Mouse (Mus musculus): ENCODE results near the gene Ablim2.

Gene Ablim2

DNA sequence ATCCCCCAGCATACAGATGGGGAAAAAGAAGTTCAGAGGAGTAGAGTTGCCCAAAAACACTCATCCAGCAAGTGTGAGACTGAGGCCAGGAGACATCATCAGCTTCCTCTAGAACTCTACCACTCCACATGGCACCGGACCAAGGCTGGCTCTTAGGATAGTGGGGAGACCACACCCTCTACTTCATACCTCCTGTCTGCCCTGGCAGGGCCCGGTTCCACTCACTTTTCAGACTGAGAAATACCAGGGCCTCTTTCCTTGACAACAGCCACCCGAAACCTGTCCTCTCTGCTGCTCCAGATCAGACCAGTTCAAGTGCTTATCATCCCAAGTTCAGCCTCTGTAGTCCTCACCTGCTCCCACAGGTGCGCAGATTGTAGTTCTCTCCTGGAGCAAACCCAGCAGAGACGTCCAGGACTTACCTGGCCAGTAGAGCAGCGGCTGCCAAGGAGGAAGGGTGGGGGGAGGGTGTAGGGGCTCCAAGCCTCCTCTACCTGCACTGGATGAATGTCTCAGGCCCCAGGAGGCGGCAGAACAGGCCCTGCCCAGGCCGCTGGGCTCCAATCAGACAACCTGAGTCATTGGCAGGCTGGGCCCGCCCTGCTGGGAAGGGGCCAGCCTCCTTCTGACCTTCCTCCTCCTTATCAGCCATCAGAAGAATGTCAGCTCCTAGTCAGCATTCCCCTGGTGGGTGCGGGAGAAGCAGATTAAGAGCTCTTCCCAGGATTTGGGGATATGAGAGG lies 18.0 kb upstream of the Ablim2 start, which contains the start of gene Sh3tc1:
Sh3tc1 (minus strand) TSS at position 452 of the 743 bp plus-strand sequence.
- no peak for DNase-seq (ENCODE audit: low spot score)

DNA sequence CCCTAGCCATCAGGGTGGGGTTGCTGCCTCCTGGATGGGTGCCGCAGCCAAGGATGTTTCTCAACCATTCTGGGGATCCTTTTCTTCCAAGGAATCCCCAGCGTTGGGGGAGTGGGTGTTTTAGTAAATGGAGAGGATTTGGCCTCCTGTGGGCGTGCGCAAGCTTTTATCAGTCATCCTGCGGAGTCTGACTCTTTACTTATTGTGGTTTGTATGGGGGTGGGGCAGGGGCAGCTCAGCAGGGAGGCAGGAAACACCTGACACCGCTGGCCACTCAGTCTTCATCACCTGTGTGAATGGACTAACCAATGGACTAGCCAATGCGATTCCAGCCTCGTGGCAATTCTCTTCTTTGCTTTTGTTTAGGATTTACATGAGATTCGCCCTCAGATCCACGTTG lies 17.0 kb upstream of the Ablim2 start:
- no peak for DNase-seq (ENCODE audit: low spot score)

DNA sequence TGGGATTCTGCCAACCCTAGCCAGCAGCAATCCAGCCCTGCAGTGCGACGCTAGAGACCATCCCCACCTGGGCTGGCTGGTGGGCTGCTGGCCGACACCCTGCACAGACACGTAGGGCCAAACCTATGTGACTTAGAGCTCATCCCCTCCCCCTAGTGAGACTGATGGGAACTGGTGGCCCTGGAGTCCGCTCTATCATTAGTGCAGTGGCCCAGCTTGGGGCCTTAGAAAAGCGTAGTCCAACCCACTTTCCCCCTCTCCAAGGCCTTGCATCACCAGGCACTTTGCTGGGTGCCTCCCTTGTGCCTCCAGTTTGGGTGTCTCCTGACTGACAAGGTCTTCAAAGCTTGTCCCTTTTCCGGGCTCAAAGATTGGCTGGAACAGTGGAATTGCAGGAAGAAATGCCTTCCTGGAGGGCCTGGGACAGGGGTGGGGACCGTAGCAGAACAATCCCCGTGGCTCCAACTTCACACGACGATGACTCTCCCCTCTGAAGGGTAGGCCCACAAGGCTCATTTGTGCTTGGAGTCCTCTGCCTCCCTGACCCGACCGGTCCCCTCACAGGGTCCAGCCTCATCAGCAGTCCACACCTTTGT lies 16.4 kb upstream of the Ablim2 start:
- DNase-seq (ENCODE audit: low spot score), result no peak

DNA sequence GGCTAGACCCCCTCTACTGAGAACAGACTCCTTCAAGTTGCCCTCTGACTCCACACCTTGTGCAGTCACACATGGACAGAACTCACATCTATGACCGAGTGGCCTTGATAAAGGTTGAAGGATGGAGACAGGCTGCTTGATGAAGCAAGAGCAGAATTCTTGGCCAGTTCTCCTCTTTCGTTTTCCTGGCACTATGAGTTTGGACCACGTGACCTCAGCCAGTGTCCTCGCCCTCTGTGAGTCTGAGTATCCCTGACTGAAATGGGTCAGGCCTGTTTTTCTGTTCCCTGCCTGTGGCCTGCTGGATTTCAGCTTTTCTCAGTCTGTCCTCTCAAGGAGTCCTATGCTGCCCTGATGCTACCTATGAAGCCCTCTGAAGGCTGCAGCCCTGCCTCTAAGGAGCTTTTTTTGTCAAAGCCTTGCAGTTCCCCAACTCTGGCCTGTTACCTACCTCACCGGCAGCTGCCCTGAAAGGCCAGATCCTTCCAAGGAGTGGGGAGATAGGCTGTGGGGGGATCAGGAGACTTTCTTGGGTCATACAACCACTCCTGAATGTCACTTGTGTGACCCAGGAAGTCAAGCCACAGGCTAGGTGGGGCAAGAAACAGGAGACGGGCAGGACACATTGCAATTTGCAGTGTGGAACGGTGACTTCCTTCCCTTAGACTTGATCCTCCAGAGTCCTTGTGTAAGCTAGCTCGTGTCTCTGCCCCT lies 14.3 kb upstream of the Ablim2 start:
- DNase-seq (ENCODE audit: low spot score), result no peak

DNA sequence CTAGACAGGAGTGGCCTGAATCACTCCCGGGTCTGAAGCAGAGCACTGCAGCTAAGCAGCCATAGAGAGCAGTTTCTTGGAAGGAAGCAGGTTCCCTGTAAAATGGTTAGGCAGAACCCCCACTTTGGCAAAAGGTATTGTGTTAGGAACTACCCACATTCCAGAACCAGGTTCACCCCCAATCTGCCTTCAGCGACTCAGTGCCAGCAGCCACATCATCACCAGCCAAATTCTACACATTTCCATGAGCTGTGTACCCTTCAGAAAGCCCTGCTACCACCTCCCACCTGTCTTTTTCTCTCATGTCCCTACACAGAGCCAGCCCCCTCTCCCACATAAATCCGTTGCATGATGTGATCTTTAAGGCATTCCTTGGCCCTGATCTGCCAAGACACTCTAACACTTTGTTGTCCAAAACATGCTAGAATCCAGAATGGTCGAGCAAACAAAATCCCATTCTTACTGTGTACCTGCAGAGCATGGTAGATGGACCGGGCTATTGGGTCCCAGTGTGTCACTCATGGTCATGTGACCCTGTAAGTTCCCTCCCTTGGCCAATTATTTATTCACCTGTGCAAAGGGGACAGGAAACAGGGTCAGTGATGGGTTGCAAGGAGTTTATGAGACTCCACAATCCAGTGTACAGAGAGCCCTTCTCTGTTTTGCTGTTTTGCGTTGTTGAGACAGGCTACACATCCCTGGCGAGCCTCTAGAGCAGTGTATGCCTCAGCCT lies 13.5 kb upstream of the Ablim2 start:
- no peak for DNase-seq (ENCODE audit: low spot score)

DNA sequence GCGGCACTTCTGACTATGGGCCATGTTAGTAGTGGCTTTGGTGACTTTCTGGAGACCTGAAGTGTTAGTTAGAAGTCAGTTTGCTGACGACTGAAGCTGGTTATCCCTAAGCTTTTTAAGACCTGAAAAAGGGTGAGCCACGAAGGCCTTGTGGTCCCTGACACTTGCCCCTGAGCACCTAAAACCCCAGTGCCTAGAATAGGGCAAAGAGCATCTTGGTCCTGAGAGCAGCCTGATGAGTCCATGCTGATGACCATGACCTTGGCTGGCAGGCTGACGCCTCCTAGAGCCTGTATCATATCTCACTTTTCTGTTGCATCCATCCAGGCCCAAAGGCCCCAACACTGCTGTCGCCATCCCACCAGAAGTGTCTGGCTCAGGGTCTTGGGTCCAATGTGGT lies 12.3 kb upstream of the Ablim2 start:
- DNase-seq (ENCODE audit: low spot score), result no peak

DNA sequence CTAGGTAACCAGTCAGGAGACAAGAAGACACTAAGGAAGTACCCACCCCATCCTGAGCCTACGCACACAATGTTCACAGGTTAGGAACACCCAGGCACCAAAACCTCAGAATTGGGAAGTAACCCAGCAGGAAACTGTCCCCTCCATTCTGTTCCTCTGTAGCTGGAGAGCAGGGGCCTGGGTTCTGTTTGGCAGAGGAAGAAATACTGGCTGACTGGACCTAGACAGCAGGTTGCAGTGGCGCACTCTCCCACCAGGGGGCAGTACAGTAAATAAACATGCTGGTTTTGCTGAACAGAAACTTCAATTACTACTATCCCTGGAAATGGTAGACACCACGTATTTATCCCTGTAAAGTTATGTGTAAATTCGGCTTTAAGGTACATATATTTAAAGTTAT lies 10.8 kb upstream of the Ablim2 start:
- peak; percentile 89 for DNase-seq (ENCODE audit: low spot score)

DNA sequence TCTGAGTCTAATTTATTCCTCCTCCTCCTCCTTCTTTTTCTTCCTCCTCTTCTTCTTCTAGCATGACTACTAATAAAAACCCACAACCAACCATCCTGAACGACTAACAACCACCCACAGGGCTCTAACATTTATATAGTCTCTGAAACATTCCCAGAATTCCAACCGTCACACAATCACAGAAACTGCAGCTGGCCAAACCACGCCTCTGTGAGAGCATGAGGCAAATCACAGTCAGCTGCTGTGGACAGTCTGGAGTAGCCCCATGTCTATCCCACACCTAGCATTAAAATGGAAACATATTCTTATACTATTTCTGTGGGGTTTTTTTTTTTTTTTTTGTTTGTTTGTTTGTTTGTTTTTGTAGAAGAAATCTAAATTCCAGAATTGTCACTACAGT lies 8.3 kb upstream of the Ablim2 start:
- no peak for DNase-seq (ENCODE audit: low spot score)

DNA sequence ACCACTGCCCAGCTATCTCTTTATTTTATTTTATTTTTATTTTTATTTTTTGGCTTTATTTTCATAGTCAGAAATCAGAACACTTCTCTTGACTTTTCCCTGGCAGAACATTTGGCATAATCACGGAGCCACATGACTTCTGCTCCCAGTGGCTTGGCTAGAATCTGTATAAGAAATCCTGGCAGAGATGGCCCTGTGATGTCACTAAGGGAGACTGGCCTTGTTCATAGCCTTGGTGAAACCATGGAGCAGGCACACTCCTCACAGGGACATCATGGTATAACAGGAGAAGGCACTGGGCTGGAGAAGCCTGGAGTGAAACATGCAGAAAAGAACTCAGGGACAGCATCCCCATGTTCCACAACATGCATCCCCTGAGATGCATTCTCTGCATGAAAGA lies 7.7 kb upstream of the Ablim2 start:
- DNase-seq (ENCODE audit: low spot score), result no peak

DNA sequence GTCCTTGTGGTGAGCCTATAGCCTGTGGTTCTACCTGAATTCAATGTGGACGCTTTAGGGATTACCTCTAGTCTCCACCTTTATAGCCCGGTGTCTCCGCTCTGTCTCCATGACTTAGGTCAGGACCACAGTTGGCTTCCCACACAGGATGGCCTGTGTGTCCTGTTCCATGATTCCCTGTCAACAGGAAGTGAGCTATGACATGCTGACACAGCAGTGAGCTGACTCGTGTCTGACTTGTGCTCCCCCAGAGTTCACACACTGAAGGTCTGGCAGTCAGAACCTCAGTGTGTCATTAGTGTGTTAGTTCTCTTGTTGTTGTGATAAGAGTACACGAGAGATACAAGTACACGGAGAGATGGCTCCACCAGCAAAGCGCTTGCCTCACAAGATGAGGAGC lies 6.7 kb upstream of the Ablim2 start:
- no peak for DNase-seq (ENCODE audit: low spot score)

DNA sequence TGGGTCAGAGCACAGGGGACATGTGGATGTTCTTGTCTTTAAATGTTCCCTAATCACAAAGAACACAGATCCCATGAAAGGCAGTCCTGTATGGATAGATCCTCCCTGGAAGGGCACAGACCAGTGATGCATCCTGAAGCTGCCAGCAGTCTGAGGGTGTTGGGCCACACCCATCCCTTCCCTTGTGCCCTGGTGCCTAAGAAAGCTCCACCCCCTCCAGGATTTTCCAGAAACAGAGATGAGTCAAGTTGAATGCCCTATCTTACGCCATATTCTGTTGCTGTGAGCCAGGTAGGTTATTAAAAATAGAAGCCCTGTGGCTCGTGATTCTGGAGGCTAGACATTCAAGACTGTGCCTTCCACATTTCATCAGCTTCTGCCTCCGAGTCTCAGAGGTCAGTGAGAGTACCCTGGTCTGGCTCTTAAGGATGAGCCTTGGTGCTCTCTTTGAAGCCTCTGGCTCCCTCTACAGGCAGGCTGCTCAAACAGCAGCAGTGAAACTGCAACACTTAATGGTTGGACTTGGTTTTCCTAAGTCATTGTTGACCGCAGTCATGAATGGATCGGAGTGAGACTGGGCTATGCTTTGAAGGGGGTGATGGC lies 2.4 kb upstream of the Ablim2 start:
- peak; percentile 79 for DNase-seq (ENCODE audit: low spot score)

DNA sequence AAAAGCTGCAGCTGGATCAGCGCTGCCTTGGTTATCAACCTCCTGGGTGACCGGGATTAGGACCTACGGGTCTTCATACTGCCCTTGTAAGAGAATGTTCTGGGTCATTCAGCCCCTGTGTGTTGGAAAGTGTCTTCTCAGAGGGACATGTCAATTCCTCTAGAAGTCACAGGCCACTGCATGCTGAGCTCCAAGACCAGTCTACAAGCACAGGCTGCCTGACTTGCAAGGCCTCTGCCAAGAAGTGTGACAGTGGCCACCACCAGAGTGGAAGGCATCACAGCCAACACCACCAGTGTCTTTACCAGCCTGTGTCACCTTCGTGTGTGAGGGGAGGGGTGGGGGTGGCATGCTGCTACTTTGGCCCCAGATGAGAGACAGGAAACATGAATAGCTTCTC lies 1.7 kb upstream of the Ablim2 start:
- DNase-seq (ENCODE audit: low spot score), result no peak

DNA sequence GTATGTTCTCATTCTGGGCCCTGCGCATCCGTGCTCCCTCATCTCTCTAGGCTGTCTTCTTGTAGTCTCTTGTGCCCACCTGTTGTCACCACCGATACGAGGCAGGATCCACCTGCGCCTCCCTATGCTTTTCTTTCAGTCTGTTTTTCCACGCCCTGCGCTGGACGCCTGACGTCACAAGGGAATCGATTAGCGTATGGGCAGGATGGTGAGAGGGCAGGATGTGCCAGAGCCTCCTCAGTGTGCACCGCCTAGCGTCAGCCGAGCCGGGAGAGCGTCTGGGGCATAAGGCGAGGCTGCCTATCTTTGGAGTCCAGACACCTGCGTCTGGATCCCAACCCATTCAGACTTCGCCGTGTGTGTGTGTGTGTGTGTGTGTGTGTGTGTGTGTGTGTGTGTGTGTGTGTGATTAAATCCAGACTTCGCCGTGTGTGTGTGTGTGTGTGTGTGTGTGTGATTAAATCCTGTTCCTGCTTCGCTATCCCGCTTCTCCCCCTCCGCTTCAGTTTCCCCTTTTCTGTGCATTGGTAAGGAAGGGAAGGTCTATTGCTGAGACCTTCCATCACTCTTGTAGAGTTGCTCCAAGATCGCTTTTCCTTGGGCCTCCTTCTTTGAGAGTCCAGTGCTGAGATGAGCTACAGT lies 562 bp upstream of the Ablim2 start:
- peak; percentile 83 for DNase-seq (ENCODE audit: low spot score)

DNA sequence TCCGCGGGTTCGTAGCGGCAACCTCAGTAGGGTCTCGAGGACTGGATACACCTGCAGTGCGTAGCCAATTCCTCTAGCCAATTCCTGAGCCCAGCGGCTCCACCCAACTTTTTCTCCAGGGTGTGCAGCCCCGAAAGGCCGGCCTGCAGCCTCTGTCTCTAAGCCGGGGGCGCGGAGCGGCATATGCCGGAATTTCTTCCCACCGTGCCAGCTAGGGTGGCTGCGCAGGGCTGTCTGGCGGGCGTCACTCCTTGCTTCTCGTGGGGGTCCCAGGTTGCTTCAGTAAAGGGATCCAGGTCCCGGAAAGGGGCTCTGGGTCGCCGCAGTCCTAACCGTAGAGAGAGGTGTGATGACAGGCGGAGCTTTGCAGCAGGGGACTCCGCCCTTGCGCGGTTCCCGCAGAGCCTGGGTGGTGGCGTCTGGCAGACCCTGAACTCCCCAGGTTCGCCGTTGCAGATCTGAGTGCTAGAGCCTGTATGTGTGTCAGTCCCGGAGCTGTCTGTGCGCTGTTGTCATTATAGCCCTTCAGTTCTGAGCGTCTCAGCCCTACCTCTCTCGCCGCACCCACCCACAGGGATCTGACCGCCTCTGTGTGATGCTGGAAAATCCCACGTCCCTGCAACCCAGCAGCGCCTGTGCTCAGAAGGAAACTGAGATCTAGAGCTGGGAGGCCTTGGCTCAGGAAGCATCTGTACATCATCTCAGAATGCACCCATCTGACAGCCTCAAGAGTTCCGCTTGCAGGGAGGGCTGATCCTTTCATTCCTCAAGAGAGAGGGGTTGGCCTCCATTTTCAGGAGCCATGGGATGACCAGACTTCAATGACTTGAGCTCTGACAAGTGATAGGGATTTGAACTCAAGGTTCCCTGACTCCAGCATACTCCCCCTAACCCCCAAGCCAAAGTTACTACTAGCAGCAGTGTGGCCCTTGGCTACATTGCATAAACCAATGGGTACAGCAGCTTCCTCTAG lies 687 bp downstream of the Ablim2 start:
- peak; percentile 65 for DNase-seq (ENCODE audit: low spot score)

DNA sequence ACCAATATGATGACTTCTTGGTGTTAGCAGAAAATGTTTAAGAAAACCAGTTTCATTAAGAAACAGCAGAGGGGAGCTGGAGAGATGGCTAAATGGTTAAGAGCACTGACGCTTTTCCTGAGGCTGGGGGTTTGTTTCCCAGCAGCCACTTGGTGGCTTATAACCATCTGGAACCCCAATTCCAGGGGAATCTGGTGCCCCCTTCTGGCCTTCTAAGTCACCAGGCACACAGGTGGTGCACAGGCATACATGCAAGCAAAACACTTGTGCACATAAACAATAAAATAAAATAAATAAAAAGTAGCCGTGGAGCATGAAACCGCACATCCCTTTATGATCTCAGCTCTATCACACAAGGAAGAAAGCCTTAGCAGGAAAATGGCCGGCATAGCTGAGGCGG lies 3.6 kb downstream of the Ablim2 start:
- no peak for DNase-seq (ENCODE audit: low spot score)

DNA sequence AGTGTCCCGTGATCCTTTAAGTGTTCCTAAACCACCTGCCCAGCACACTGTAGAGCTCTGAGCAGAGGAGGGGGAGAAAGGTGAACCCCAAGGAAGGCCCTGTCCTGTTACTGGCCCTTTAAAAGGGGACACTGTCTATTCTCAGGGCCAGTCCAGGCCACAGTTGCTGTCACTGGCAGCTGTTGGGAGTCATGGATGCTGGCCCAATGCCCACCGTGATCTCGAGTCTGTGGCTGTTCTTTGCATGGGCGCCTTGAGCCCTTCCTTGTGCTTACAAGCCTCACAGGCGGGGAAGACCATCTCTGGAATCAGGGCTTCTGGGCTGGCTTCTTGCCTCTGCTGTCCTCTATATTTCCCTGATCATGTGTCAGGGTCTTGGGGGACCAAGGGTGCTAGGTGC lies 4.7 kb downstream of the Ablim2 start:
- DNase-seq (ENCODE audit: low spot score), result peak; percentile 59

DNA sequence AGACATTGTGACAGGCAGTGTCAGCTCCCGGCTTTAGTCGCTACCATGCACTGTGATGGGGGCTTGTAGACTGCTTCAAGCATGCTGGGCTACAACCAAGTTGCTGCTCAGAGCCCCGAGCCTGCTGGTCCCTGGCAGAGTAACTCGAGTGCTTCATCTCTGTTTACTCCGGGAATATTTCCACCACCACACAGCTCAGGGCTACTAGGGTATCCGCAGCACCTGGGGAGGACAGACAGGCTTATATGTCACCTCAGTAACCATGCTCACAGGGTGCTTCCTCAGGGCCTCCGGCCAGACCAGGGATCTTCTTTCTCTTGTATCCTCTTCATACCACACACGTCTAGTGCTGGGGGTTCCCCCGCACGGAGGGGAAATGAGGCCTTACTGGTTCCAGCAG lies 5.2 kb downstream of the Ablim2 start:
- no peak for DNase-seq (ENCODE audit: low spot score)

DNA sequence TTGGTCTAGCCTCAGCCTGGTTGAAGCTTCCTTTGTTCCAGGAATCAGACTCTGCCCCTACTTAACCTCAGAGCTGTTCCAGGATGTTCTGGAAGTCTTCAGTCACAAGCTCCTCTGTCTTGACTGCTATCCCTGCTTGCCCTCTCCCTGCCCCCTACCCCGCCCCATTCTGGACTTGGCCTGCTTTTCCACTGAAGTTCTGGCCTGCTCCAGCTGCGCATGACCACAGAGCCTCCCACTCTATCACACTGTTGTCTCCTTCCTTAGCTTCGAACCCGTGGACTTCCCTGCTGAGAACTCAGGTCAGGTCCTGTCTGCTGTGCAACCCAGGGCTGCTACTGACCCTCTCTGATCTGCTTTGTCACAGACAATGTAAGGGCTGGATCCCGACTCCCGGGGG lies 8.2 kb downstream of the Ablim2 start:
- DNase-seq (ENCODE audit: low spot score), result no peak

DNA sequence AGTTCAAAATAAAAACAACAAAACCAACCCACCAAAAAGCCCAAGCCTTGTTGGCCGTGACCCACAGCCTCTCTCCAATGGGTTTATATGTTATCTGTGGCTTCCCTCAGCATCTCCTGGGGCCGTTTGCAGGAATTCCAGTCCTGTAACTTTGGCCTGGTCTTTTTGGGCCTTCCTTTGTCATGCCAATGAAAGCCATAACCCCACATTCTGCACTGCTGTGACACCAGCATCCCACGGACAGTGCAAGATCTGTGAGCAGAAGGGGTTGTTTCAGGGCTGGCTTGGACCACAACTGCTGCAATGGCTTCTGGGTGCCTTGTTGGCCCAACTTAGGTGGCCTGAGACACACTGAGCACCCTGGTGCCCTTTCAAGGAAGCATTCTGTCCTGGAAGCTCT lies 10.8 kb downstream of the Ablim2 start:
- DNase-seq (ENCODE audit: low spot score), result no peak

DNA sequence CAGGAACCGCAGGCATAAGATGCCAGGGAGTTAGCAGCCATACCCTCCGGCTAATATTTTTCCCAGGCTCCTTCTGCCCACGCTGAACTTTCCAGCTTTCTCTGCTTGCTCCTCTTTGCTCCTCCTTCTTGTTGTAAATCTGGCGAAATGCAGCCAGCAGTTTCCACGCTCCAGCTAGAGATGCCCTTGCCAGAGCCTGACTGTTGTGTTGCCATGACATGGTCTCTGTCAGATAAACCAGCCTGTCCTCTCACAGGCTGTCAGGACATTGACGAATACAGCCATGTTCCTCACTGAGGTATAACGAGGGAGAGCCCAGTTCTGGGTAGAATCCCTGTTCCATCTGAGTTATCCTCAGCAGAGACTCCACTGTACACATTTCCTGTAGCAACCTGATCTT lies 11.3 kb downstream of the Ablim2 start:
- no peak for DNase-seq (ENCODE audit: low spot score)

DNA sequence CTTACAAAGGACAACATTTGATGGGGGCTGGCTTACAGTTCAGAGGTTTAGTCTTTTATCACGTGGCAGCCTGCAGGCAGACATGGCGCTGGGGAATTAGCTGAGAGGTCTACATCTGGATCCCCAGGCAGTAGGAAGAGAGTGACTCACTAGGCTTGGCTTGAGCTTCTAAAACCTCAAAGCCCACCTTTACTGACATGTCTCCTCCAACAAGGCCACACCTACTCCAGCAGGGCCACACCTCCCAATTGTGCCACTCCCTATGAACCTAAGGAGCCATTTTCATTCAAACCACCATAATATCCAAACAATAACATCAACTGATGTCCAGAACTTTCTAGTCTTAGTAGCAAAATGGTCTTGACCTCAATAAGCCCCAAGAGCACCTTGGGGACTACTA lies 12.6 kb downstream of the Ablim2 start:
- DNase-seq (ENCODE audit: low spot score), result no peak
